Mouse (Mus musculus) lung, adult 2 months (tissue): ENCODE measurements at regions not wholly inside any gene's neighbourhood (a gene's known extent, or its start where the extent isn't known, plus 50 kb on each side); places are given as distances from the start of the nearest gene placed in this dataset.

Experiments
- DNase-seq: peaks from one replicate; pipeline ENCODE4 v3.0.0; 2022
- H3K4me1 ChIP-seq: fragments of 200-500 bp; 2 replicates; pipeline ENCODE4 v1.6.1; 2011; ENCODE audit warnings: low read length; ENCODE audit not compliant: control insufficient read depth, insufficient read depth
- H3K4me3 ChIP-seq: fragments of 200-500 bp; replicated peaks from 2 replicates; pipeline ENCODE3; 2011; ENCODE audit warnings: low read depth, mild to moderate bottlenecking, control low read depth, low read length; ENCODE audit errors: extremely low read depth
- CTCF ChIP-seq: fragments of 200-500 bp; IDR thresholded peaks from 2 replicates; pipeline ENCODE4 v1.5.1; 2011; ENCODE audit warnings: mild to moderate bottlenecking, low read length, control low read depth; ENCODE audit not compliant: insufficient read depth
- POLR2A ChIP-seq: fragments of 200-500 bp; IDR thresholded peaks from 2 replicates; pipeline ENCODE4 v1.6.1; 2011; ENCODE audit warnings: low read depth, mild to moderate bottlenecking, control low read depth, low read length, borderline replicate concordance; ENCODE audit errors: extremely low read depth
- WGBS: fragments of 180-500 bp; shearing (Covaris S2); methylation state at CpG from one replicate; pipeline ENCODE4 v1.1.7; 2018; 5-methylcytosine and 5-hydroxymethylcytosine counted together

DNA sequence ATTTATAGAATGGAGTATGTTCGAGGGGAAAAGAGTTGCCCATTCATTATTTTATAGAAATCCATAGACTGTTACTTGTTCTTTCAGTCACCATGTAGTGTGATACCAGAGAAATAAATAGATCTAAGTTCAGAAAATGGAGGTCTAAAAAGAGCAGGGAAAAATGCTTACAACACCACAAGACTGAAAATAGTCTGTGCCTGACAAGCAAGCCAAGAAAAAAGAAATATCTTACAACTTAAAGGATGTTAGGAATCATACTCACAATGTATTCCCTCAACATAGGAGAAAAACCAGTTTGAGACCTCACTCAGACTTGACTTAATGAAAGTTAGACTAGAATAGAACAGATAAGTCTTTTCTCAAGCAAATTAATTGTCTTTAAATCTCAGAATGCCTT lies 1486.6 kb upstream of the Sel1l start:
- WGBS, result 63% methylated on average over 1 of the region's 1 CpGs
- Histone ChIP-seq H3K4me1 (no peaks in the 10 kb centered on the region), H3K4me3 (no peak overlapping the region)
- no peak for TF ChIP-seq CTCF
- TF ChIP-seq POLR2A, result no peak
- DNase-seq, result no peak

DNA sequence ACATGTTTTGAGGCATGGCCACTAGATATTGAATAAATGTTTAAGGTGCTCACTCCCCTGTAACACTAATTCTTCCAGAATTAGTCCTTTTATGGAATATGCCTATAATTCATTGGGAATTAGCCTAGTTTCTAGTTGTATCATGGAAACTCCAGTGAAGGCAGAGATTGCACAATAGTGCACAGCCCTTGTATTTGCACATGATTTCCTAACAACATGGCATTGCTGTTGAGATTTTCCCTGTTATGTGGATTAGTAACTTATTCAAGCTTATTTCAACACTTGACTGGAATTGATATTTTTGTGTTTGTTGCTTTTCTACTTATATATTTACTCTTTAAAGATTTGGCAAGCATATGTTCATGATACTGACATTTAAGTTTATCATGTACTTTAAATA lies 1463.3 kb upstream of the Sel1l start:
- TF ChIP-seq POLR2A (no peak), CTCF (no peak)
- H3K4me1 ChIP-seq, result no peaks in the 10 kb centered on the region
- H3K4me3 ChIP-seq, result no peak overlapping the region
- DNase-seq, result no peak

DNA sequence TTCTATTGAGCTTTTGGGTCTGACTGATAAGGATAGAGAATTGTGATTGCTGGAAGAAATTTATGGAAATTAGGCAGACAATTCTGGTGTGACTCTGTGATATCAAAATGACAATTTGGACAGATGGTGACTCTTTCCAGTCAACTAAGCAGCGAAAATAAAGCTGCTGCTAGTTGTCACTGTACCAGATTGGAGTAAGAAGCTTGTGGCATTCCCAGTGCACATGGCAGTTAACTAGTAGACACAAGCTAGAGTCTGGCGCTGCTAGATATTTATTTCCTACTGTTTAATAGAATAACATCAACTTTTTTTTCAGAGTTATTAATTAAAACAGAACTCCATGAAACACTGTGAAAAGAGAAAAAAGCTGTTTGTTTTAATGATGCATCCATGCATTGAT lies 1432.9 kb upstream of the Sel1l start:
- WGBS, result 69% methylated on average over 2 of the region's 2 CpGs
- Histone ChIP-seq H3K4me3 (no peak overlapping the region), H3K4me1 (no peaks in the 10 kb centered on the region)
- no peak for TF ChIP-seq POLR2A
- TF ChIP-seq CTCF, result no peak
- no peak for DNase-seq

DNA sequence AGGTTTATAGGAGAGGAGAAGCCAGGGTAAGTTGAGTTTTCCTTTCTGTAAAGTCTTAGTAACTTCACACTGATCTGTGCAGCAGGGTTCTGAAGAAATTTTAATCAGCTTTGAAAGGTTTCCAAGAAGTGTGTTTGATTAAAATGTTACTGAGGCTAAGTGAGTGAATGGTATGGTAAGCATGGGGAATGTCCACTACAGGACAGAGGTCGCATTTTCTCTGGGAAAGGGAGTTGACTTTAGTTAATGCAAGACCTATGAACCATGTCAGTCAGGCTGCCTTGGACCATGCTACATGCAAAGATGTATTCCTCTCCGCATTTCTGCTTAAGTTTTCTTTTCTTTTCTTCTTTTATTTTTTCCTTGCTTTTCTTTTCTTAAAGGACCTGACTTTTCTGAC lies 1424.7 kb upstream of the Sel1l start:
- Histone ChIP-seq H3K4me1 (no peaks in the 10 kb centered on the region), H3K4me3 (no peak overlapping the region)
- DNase-seq, result no peak
- WGBS, result 61% methylated on average over 2 of the region's 2 CpGs
- TF ChIP-seq CTCF, result no peak
- TF ChIP-seq POLR2A, result no peak

DNA sequence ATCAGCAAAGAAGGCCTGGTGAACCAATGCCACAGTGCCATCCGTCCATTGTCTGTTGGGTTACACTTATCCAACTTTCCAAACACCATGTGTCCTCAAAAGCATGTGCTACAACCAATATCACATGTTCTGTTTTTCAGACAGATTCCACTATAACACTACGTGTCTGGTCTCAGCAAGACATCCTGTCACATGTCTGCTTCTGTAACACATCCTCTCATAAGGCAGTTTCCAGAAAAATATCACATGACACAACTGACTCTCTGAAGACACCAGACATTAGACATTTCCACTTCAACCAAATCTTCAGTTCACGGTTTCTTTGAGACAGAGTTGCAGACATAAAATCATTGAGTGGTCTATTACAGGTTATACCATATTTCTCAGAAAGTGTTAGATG lies 1381.3 kb upstream of the Sel1l start:
- no peaks in the 10 kb centered on the region for H3K4me1 ChIP-seq
- no peak overlapping the region for H3K4me3 ChIP-seq
- DNase-seq, result no peak
- WGBS, result 63% methylated on average over 3 of the region's 3 CpGs
- TF ChIP-seq POLR2A (no peak), CTCF (no peak)

DNA sequence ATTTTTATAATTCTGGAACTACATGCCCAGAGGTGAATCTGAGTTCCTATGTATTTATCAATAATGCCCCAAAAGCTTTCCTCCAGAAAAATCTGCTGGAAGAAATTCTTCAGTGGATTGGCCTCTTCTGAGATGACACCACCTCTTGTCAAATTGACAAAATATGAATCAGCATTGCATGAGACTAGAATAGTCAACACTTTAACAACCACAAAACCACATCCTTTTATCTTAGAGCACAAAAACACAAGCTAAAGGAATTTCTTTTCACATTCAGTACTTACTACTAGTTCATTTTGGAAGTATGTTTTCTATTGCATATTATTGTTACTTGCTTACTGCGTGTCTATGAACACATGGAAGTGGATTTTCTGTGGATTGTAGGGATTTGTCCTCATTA lies 1377.9 kb upstream of the Sel1l start:
- 86% methylated on average over 1 of the region's 1 CpGs for WGBS

DNA sequence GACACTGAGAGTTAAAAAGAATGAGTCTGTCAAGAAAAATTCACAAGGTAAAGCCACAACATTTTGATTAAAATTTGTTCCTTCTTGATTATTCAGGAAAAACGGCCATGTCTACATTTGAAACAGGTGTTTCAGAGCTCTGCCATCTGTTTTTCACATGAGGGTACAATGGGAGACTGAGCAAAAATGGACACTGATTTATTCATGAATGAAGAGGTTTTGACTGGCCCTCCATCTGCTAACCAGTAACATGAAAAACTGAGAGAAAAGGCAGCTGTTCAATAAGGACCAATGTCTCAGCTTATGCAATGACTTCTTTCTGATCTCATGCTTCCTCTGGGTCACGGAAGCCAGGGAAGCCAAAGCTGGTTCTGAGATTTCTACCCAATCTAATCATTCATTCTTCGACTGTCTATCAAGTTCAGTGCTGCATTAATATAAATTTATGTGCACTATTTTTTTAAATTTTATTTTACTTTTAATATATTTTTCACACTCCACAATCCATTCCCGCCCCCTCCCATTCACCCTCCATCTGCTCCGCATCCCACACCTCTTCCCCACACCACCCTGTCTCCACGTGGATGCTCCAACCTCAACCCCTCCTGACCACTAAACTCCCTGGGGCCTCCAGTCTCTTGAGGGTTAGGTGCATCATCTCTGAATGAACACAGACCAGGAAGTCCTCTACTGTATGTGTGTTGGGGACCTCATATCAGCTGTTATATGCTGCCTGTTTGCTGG lies 1372.4 kb upstream of the Sel1l start:
- DNase-seq, result no peak
- TF ChIP-seq POLR2A (no peak), CTCF (no peak)
- WGBS, result 72% methylated on average over 6 of the region's 6 CpGs

More for the DNA sequence above, 1377.9 kb upstream of the Sel1l start:
- H3K4me3 ChIP-seq, result no peak overlapping the region
- no peaks in the 10 kb centered on the region for H3K4me1 ChIP-seq
- TF ChIP-seq CTCF, result no peak
- no peak for DNase-seq

DNA sequence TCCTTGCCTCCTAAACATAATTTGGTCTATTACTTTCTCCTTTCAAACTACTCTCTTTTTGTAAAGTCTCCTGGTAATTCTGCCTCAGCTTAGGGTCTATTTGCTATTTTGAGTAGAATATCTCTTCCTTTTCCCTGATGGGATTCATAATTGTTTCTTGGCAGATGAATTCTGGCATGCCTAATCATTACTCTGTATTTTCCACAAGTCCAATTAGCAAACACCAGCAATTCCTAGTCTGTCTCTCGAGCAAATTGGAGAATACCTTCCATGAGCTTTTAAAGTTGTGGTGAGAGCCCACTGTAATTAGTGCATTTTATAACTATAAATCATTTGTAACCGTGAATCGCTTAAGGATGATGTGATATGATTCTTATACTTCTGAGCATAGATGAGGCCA lies 1358.6 kb upstream of the Sel1l start:
- no peaks in the 10 kb centered on the region for H3K4me1 ChIP-seq
- 78% methylated on average over 3 of the region's 3 CpGs for WGBS
- no peak for DNase-seq
- TF ChIP-seq POLR2A (no peak), CTCF (no peak)
- H3K4me3 ChIP-seq, result no peak overlapping the region

More for the DNA sequence above, 1372.4 kb upstream of the Sel1l start:
- Histone ChIP-seq H3K4me1 (no peaks in the 10 kb centered on the region), H3K4me3 (no peak overlapping the region)

DNA sequence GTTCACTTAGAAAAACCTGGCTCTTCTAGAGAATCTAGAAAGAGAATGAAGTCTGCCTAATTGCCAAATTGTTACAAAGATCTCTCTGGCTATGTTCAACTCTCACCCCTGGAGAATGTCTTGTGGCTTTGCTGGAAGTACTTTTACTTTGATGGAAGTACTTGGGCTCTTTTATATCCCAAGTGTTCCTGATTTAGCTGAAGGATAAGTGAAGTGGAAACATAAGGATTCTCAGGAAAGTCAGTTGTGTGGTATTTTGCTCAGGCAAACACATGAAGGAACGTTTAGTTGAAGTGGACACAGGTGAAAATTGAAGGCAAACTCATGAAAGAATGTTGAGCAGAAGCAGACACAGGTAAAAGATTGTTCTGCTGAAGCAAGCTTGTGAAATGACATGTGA lies 1340.0 kb upstream of the Sel1l start:
- H3K4me3 ChIP-seq, result no peak overlapping the region
- WGBS, result 43% methylated on average over 1 of the region's 1 CpGs
- no peak for DNase-seq

DNA sequence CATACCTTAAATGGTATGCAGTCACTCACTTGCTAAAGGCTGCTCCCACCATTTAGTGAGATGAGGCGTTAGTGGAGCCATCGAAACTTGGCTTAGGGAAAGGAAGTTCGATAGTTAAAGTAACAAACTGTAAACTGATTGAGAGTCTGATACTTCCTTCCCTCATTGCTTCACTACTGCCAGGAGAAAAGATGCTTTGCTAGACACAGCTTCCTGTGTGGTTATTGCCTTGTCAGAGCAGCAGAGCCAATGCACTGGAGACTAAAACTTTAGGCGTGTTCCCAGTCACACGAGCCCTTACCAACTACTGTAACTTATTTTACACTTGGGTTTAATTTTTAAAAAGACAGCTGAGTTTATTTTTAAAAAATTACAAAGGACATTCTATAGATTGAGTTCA lies 1324.8 kb upstream of the Sel1l start:
- no peak for DNase-seq
- TF ChIP-seq POLR2A (no peak), CTCF (no peak)
- 53% methylated on average over 5 of the region's 5 CpGs for WGBS
- Histone ChIP-seq H3K4me1 (no peaks in the 10 kb centered on the region), H3K4me3 (no peak overlapping the region)

More for the DNA sequence above, 1340.0 kb upstream of the Sel1l start:
- no peaks in the 10 kb centered on the region for H3K4me1 ChIP-seq
- TF ChIP-seq CTCF (no peak), POLR2A (no peak)

DNA sequence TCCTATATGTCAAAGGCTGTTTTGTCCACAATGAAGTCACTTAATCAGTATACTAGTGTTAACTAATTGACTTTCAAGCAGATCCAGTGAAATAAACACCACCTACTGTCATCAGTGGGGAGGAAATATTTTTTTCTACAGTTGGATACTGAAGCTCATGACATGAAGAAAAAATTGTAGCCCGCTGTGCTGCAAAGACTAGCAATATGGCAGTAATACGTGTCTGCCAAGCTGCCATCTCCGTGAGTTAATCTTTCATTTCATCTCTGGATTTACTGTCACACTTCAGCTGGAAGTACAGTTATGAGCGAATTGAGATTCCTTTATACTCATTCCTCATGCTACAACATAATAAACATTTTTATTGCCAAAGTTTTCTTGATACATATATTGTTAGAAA lies 1311.3 kb upstream of the Sel1l start:
- DNase-seq, result no peak
- 77% methylated on average over 4 of the region's 4 CpGs for WGBS
- TF ChIP-seq CTCF (no peak), POLR2A (no peak)
- no peak overlapping the region for H3K4me3 ChIP-seq
- no peaks in the 10 kb centered on the region for H3K4me1 ChIP-seq
